Mouse (Mus musculus): ENCODE measurements around the gene Hivep3. TPM values are rescaled to one million over a fixed set of nuclear protein-coding genes. Genes with fewer than 3 reads are reported as not detected.

Hivep3 gene
- total and polyA plus RNA-seq, 3 experiments = not detected

DNA sequence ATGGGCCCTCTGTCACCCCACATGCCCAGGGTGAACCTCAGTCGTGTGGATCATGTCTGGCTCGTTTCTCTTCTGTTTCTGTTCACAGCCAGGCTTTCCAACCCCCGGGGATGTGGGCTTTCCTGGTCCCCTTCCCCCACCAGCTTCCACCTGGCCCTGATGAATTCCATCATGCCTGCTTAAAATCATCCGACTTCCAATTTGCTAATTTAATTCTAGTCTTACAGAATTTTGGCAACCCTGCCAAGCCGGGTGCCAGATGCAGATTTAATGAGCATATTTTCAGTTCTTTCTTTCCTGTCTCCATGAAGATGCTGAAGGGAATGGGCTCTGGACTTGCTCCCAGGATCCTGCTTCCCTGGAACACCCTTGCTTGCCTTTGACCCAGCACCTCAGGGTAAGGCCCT is 311.6 kb downstream of the Hivep3 start:
- Histone ChIP-seq H3K4me3 (ENCODE audit: control insufficient read depth in 1 of 2, insufficient read depth in 1 of 2, low read depth in 2 of 2, low read length in 2 of 2) (no peak overlapping the region), H3K9ac (ENCODE audit: control insufficient read depth, low read depth, low read length, poor library complexity, severe bottlenecking) (no peak overlapping the region), H3K36me3 (ENCODE audit: control insufficient read depth in 1 of 2, insufficient read depth in 2 of 2, low read length in 2 of 2) (no peaks in the 10 kb centered on the region), H3K27me3 (ENCODE audit: control insufficient read depth in 1 of 2, insufficient read depth in 2 of 2, low read length in 2 of 2) (no peaks in the 10 kb centered on the region; a peak in 1 of 4 replicates), H3K4me1 (ENCODE audit: control insufficient read depth in 1 of 2, insufficient read depth in 2 of 2, low read length in 2 of 2) (no peaks in the 10 kb centered on the region), H3K79me2 (ENCODE audit: control insufficient read depth, insufficient read depth, low read length, poor library complexity) (no peaks in the 10 kb centered on the region), H3K27ac (ENCODE audit: control insufficient read depth, low read depth, low read length) (no peak overlapping the region), H3K9me3 (replicated peaks; ENCODE audit: insufficient read depth, low read length) (no peaks in the 10 kb centered on the region)
- no peak for DNase-seq (ENCODE audit: low read depth, low spot score)
- TF ChIP-seq ZMIZ1 (IDR thresholded peaks at IDR 0.05; ENCODE audit: low read depth, low read length) (no peak), POLR2AphosphoS2 (IDR thresholded peaks at IDR 0.05; ENCODE audit: low read length) (no peak), CHD2 (IDR thresholded peaks at IDR 0.05; ENCODE audit: low read length) (no peak), SIN3A (IDR thresholded peaks at IDR 0.05; ENCODE audit: low read length) (no peak), POLR2A (IDR thresholded peaks at IDR 0.05; ENCODE audit: control insufficient read depth in 1 of 2, insufficient read depth in 1 of 2, low read depth in 1 of 2, low read length in 2 of 2, poor library complexity in 1 of 2) (no peak), RCOR1 (IDR thresholded peaks at IDR 0.05; ENCODE audit: low read depth, low read length) (no peak), MXI1 (IDR thresholded peaks at IDR 0.05; ENCODE audit: low read depth, low read length) (no peak), ELF1 (IDR thresholded peaks at IDR 0.05; ENCODE audit: low read depth, low read length) (no peak), HCFC1 (IDR thresholded peaks at IDR 0.05; ENCODE audit: low read depth, low read length) (no peak), UBTF (IDR thresholded peaks at IDR 0.05; ENCODE audit: borderline replicate concordance, insufficient read depth, low read depth, low read length) (no peak), CHD1 (IDR thresholded peaks at IDR 0.05; ENCODE audit: low read depth, low read length) (no peak), JUND (IDR thresholded peaks at IDR 0.05; ENCODE audit: low read depth, low read length) (no peak), TAL1 (IDR thresholded peaks at IDR 0.05; ENCODE audit: low read length) (no peak)

DNA sequence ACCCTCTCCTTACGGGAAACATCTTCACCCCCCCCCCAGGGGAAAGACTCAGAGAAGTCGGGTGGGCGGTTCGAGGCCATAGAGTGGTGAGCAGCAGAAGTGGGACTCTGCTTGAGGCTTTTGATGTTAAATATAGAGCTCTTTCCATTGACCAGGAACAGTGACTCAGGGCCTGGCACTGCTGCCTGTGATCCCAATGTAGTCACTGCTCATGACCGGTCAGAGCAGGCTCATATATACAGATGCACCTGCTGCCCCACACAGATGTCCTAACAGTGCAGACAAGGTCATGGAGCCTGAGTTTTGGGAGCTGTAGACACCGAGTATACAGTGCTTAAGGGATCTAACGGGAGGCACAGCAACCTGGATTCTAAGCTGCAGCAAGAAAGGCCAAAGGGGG is 312.3 kb downstream of the Hivep3 start:
- Histone ChIP-seq H3K9ac (ENCODE audit: control insufficient read depth, low read depth, low read length, poor library complexity, severe bottlenecking) (no peak overlapping the region), H3K36me3 (ENCODE audit: control insufficient read depth in 1 of 2, insufficient read depth in 2 of 2, low read length in 2 of 2) (no peaks in the 10 kb centered on the region), H3K9me3 (replicated peaks; ENCODE audit: insufficient read depth, low read length) (no peaks in the 10 kb centered on the region), H3K79me2 (ENCODE audit: control insufficient read depth, insufficient read depth, low read length, poor library complexity) (no peaks in the 10 kb centered on the region), H3K27me3 (ENCODE audit: control insufficient read depth in 1 of 2, insufficient read depth in 2 of 2, low read length in 2 of 2) (no peaks in the 10 kb centered on the region; a peak in 1 of 4 replicates), H3K4me1 (ENCODE audit: control insufficient read depth in 1 of 2, insufficient read depth in 2 of 2, low read length in 2 of 2) (no peaks in the 10 kb centered on the region), H3K4me3 (ENCODE audit: control insufficient read depth in 1 of 2, insufficient read depth in 1 of 2, low read depth in 2 of 2, low read length in 2 of 2) (no peak overlapping the region), H3K27ac (ENCODE audit: control insufficient read depth, low read depth, low read length) (no peak overlapping the region)
- TF ChIP-seq KAT2A (conservative IDR thresholded peaks at IDR 0.05; ENCODE audit: low read depth, low read length) = no peak
- DNase-seq (ENCODE audit: low read depth, low spot score) = no peak

DNA sequence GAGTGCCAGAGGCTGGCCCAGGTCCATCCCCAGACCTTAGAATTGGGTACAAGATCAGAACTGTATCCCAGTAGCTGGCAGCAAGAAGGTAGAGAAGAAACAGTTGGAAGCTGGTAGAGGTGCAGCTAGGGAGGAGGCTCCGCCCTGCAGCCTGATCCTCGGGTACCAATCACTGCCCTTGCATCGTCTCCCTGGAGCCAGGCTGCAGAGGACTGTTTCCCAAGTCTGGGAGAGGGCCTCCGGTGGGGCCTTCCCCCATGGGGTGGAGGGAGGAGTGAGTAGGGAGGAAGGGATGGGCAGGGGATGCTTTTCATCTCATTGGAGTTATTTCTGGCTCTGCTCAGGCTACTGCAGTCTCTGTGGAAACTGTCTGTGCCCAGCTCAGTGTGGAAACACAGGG is 313.5 kb downstream of the Hivep3 start:
- no peaks in the 10 kb centered on the region for H3K79me2 ChIP-seq (ENCODE audit: control insufficient read depth, insufficient read depth, low read length, poor library complexity)
- no peaks in the 10 kb centered on the region for H3K4me1 ChIP-seq (ENCODE audit: control insufficient read depth in 1 of 2, insufficient read depth in 2 of 2, low read length in 2 of 2)
- H3K27me3 ChIP-seq (ENCODE audit: control insufficient read depth in 1 of 2, insufficient read depth in 2 of 2, low read length in 2 of 2) = no peaks in the 10 kb centered on the region; a peak in 1 of 4 replicates
- TF ChIP-seq GATA1 (IDR thresholded peaks at IDR 0.05; ENCODE audit: low read depth, low read length) (no peak), SIN3A (IDR thresholded peaks at IDR 0.05; ENCODE audit: low read length) (no peak), USF1 (IDR thresholded peaks at IDR 0.05; ENCODE audit: low read depth, low read length) (no peak), BHLHE40 (IDR thresholded peaks at IDR 0.05; ENCODE audit: borderline replicate concordance, low read depth, low read length) (no peak), MXI1 (IDR thresholded peaks at IDR 0.05; ENCODE audit: low read depth, low read length) (no peak), ZMIZ1 (IDR thresholded peaks at IDR 0.05; ENCODE audit: low read depth, low read length) (no peak), ZC3H11A (IDR thresholded peaks at IDR 0.05; ENCODE audit: low read depth, low read length) (no peak), POLR2A (IDR thresholded peaks at IDR 0.05; ENCODE audit: control insufficient read depth in 1 of 2, insufficient read depth in 1 of 2, low read depth in 1 of 2, low read length in 2 of 2, poor library complexity in 1 of 2) (no peak), EP300 (IDR thresholded peaks at IDR 0.05; ENCODE audit: low read depth in 1 of 2, low read length in 2 of 2) (no peak), NELFE (IDR thresholded peaks at IDR 0.05; ENCODE audit: low read depth, low read length) (no peak), KAT2A (conservative IDR thresholded peaks at IDR 0.05; ENCODE audit: low read depth, low read length) (no peak), POLR2AphosphoS2 (IDR thresholded peaks at IDR 0.05; ENCODE audit: low read length) (no peak), ZKSCAN1 (IDR thresholded peaks at IDR 0.05; ENCODE audit: low read depth, low read length) (no peak), NRF1 (IDR thresholded peaks at IDR 0.05; ENCODE audit: insufficient read depth, low read depth, low read length, poor library complexity, severe bottlenecking) (no peak), TAL1 (IDR thresholded peaks at IDR 0.05; ENCODE audit: low read length) (no peak), MYC (IDR thresholded peaks at IDR 0.05; ENCODE audit: low read depth, low read length) (no peak), TCF12 (IDR thresholded peaks at IDR 0.05; ENCODE audit: low read depth, low read length) (no peak), USF2 (IDR thresholded peaks at IDR 0.05; ENCODE audit: borderline replicate concordance in 1 of 2, insufficient read depth in 1 of 2, low read depth in 1 of 2, low read length in 2 of 2) (no peak), MYB (IDR thresholded peaks at IDR 0.05; ENCODE audit: low read depth, low read length) (no peak)

More for the DNA sequence above, 313.5 kb downstream of the Hivep3 start:
- Histone ChIP-seq H3K9ac (ENCODE audit: control insufficient read depth, low read depth, low read length, poor library complexity, severe bottlenecking) (no peak overlapping the region), H3K4me3 (ENCODE audit: control insufficient read depth in 1 of 2, insufficient read depth in 1 of 2, low read depth in 2 of 2, low read length in 2 of 2) (no peak overlapping the region), H3K36me3 (ENCODE audit: control insufficient read depth in 1 of 2, insufficient read depth in 2 of 2, low read length in 2 of 2) (no peaks in the 10 kb centered on the region), H3K27ac (ENCODE audit: control insufficient read depth, low read depth, low read length) (no peak overlapping the region), H3K9me3 (replicated peaks; ENCODE audit: insufficient read depth, low read length) (no peaks in the 10 kb centered on the region)
- no peak for DNase-seq (ENCODE audit: low read depth, low spot score)

Data from MEL (cell line).